Mouse (Mus musculus): ENCODE measurements at regions not wholly inside any gene's neighbourhood (a gene's known extent, or its start where the extent isn't known, plus 50 kb on each side); places are given as distances from the start of the nearest gene placed in this dataset.

DNA sequence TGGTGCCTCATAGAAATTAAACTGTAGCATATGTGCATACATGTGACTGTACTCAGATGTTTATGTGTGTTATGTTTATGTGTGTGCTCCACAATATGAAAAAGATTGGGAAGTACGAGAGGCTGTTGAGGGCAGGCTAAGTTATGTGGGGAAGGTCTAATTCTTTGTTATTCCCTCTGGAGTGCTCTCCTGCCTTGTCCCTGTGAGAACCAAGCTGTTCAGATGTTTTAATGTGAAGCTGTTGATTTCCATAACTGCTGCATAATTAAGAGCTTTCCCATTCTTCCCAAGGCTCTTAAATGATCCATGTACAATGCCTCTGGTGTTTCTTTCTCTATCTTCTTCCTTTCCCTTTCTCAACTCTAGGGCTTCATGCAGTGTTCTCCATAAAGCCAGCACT, 202.7 kb upstream of the Xrcc4 start:
- TF ChIP-seq CTCF (IDR thresholded peaks at IDR 0.05; ENCODE audit: low read depth, low read length) (no peak), EP300 (IDR thresholded peaks at IDR 0.05; ENCODE audit: insufficient read depth, low read depth, low read length) (no peak), POLR2A (IDR thresholded peaks at IDR 0.05; ENCODE audit: insufficient read depth, low read length) (no peak)
